Mouse (Mus musculus) cerebellum, adult 18-20 months (tissue): ENCODE measurements around the gene Gm14399.
"Not testable (repeated sequence)": the region's sequence is repeated elsewhere in the genome, so short reads cannot be mapped to it uniquely, and the experiment has no call there.

Source experiments
- DNase-seq, 2 experiments: peaks; one replicate each; pipeline ENCODE4 v3.0.0; 2021

Gene Gm14399

GRCm38 (mm10) chr2:175141993-175142295, at the start of gene Gm14399:
Gm14399 (minus strand) TSS chr2:175142012.
- not testable (repeated sequence) for DNase-seq

- DNase-seq: not testable (repeated sequence)
Measured at GRCm38 (mm10) chr2:175179008-175179407, 37.2 kb upstream of the Gm14399 start.

- DNase-seq: no peak
Measured at GRCm38 (mm10) chr2:175176312-175176711, 34.5 kb upstream of the Gm14399 start.

- not testable (repeated sequence) for DNase-seq
Measured at GRCm38 (mm10) chr2:175175401-175176180, 33.8 kb upstream of the Gm14399 start, which contains the start of gene Gm14443. Gm14443 (minus strand) TSS chr2:175175871.

- DNase-seq: not testable (repeated sequence)
Measured at GRCm38 (mm10) chr2:175174058-175174457, 32.2 kb upstream of the Gm14399 start.

- DNase-seq: not testable (repeated sequence)
Measured at GRCm38 (mm10) chr2:175172906-175173595, 31.2 kb upstream of the Gm14399 start.

GRCm38 (mm10) chr2:175172123-175172522, 30.3 kb upstream of the Gm14399 start:
- no peak for DNase-seq

GRCm38 (mm10) chr2:175166870-175167269, 25.1 kb upstream of the Gm14399 start:
- DNase-seq: not testable (repeated sequence)

- not testable (repeated sequence) for DNase-seq
Measured at GRCm38 (mm10) chr2:175165110-175165509, 23.3 kb upstream of the Gm14399 start.

- not testable (repeated sequence) for DNase-seq
Measured at GRCm38 (mm10) chr2:175161438-175161837, 19.6 kb upstream of the Gm14399 start.

- no peak for DNase-seq
Measured at GRCm38 (mm10) chr2:175158642-175159041, 16.8 kb upstream of the Gm14399 start.

- no peak for DNase-seq
Measured at GRCm38 (mm10) chr2:175156696-175157095, 14.9 kb upstream of the Gm14399 start.

- peak; percentile 31 to 37 for DNase-seq
Measured at GRCm38 (mm10) chr2:175141118-175141992, 457 bp downstream of the Gm14399 start.

GRCm38 (mm10) chr2:175140624-175141023, 1.2 kb downstream of the Gm14399 start:
- not testable (repeated sequence) for DNase-seq
